Mouse (Mus musculus) liver, embryonic 13.5 days (tissue): ENCODE results near the gene Rbfox2. TPM values are rescaled to one million over a fixed set of nuclear protein-coding genes. Genes with fewer than 3 reads are reported as not detected.
A peak's percentile ranks its signal among the peaks of the same experiment; 100 is the strongest.

Experiments
- ATAC-seq: fragments of 200-750 bp; cut with Nextera tagmentation; 2 replicates; pipeline ENCODE4 v1.8.0; 2017; ENCODE audit warnings: low read depth, mild to moderate bottlenecking, moderate number of reproducible peaks, moderate library complexity
- DNase-seq: peaks from one replicate; pipeline ENCODE4 v3.0.0; 2022
- H3K27ac ChIP-seq: fragments of 300-500 bp; sonication (generic); 2 replicates; pipeline ENCODE4 v1.5.1; 2015; ENCODE audit warnings: moderate library complexity, mild to moderate bottlenecking, inconsistent platforms
- H3K27me3 ChIP-seq: fragments of 300-500 bp; sonication (generic); 2 replicates; pipeline ENCODE4 v1.6.1; 2015; ENCODE audit warnings: mild to moderate bottlenecking, inconsistent platforms
- H3K36me3 ChIP-seq: fragments of 300-500 bp; sonication (generic); 2 replicates; pipeline ENCODE4 v1.6.1; 2015; ENCODE audit warnings: mild to moderate bottlenecking, inconsistent platforms
- H3K4me1 ChIP-seq: fragments of 300-500 bp; sonication (generic); replicated peaks from 2 replicates; pipeline ENCODE4 v1.6.1; 2015; ENCODE audit warnings: inconsistent platforms
- H3K4me2 ChIP-seq: fragments of 300-500 bp; sonication (generic); 2 replicates; pipeline ENCODE4 v1.6.1; 2015; ENCODE audit warnings: inconsistent platforms, mild to moderate bottlenecking, moderate library complexity
- H3K4me3 ChIP-seq: fragments of 300-500 bp; sonication (generic); replicated peaks from 2 replicates; pipeline ENCODE4 v1.5.1; 2015; ENCODE audit warnings: mild to moderate bottlenecking, inconsistent platforms
- H3K9ac ChIP-seq: fragments of 300-500 bp; sonication (generic); 2 replicates; pipeline ENCODE4 v1.6.1; 2015; ENCODE audit warnings: mild to moderate bottlenecking, inconsistent platforms
- H3K9me3 ChIP-seq: fragments of 300-500 bp; sonication (generic); replicated peaks from 2 replicates; pipeline ENCODE4 v1.6.1; 2016; ENCODE audit warnings: inconsistent platforms
- WGBS: fragments of 180-500 bp; shearing (Covaris S2); methylation state at CpG from one replicate; pipeline ENCODE4 v1.1.7; 2015; ENCODE audit not compliant: insufficient replicate concordance; 5-methylcytosine and 5-hydroxymethylcytosine counted together
- polyA plus RNA-seq: library from polyadenylated mRNA; unstranded; fragments of >200 nt; fragmentation: Nextera tagmentation; extraction: Ambion mirVana; gene quantifications from 2 replicates; pipeline ENCODE4 v1.2.1, GENCODE M21; 2015

Rbfox2 gene
- polyA plus RNA-seq, 1 experiment from 2014 or later, result 6.7 TPM

DNA sequence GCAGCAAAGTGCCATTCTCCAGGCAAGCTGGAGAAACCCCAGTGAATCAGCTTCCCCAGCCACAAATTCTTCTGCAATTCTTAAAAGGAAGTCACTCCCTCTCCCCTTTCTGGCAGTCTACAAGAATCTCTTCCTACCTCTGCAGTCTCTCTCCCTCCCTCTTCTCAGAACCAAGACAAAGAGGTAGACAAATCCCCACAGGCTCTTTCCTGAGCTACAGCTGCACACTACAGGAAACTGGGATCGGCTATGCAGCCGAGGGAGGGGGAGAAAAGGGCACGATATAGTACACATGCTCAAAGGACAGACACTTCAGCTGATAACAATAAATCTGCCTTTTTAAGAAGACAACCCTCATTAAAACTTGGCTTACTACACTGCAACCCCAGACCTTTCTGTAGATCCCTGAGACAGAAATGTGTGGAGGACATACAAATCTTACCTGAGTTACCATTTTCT is 153.7 kb downstream of the Rbfox2 start:
- H3K9me3 ChIP-seq, result no peaks in the 10 kb centered on the region
- peak overlapping the region; percentile 69 for H3K27ac ChIP-seq
- 0% methylated on average over 3 of the region's 3 CpGs for WGBS
- ATAC-seq (no peak), DNase-seq (no peak)
- H3K4me2 ChIP-seq, result peak overlapping the region; percentile 55
- H3K36me3 ChIP-seq, result no peaks in the 10 kb centered on the region
- peaks cover 36% of the 10 kb centered on the region for H3K4me1 ChIP-seq
- H3K27me3 ChIP-seq, result no peaks in the 10 kb centered on the region
- peak overlapping the region; percentile 53 for H3K4me3 ChIP-seq
- peak overlapping the region; percentile 54 for H3K9ac ChIP-seq

DNA sequence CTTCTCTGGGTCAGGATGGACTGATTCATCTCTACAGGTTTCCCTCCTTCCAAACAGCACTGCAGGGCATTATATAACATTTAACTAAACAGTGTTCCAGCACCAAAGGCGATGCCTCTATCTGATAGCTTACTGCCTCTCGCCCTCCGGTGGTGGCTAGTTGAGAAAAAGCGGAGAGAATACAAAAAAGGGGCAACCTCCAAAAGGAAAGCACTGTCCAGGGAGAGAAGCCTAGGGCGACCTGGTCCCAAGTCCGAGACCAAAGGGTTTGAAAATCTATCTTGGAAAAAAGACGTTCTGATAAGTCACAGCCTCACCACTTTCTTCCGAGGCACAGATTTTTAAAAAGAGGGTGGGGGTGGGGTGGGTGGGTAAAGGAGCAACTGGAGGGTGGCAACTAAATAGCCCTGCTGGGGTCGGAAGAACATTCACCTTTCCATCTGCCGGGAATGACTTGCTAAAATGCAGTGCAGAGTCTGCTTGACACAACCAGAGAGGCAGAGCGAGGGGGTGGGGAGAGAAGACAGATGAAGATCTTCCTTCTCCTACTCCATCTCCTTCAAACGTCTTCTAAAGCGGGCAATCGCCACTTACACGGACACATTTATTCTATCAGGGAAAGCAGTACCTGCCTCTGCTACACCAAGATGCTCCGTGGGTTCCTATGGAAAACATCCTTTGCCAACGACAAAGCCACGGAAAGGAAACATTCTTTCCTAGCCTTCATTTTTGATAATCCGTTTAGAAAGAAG is 154.3 kb downstream of the Rbfox2 start:
- 3% methylated on average over 19 of the region's 19 CpGs for WGBS
- H3K4me1 ChIP-seq, result peaks cover 36% of the 10 kb centered on the region
- no peak for DNase-seq

DNA sequence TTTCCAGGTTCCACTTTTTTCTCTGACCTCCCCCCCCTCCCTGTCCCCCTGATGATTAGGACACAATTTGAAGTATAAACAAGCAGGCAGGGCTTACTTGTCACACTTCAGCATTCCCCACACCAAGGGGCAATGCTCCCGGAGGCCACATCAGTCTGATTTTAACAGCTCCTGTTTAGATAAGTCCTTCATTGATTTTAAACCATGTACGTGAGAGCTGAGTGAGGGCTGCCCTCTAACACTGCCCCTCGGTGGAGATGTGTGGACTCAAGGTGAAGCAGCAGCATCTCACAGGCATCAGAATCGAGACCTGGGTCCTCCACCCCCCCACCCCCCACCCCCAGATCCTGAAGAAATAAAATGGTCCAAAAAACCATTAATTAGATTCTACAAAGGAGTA is 155.0 kb downstream of the Rbfox2 start:
- H3K27ac ChIP-seq, result 0 out of 2 replicates have a peak overlapping the region, but pooled peaks have one; percentile 1
- peak overlapping the region; percentile 54; the same call in 1 of the 2 replicates for H3K9ac ChIP-seq
- no peaks in the 10 kb centered on the region for H3K27me3 ChIP-seq
- no peaks in the 10 kb centered on the region for H3K36me3 ChIP-seq
- WGBS, result 27% methylated on average over 4 of the region's 4 CpGs
- DNase-seq, result no peak
- peaks cover 32% of the 10 kb centered on the region for H3K4me1 ChIP-seq
- H3K4me2 ChIP-seq, result peak overlapping the region; percentile 55
- no peaks in the 10 kb centered on the region for H3K9me3 ChIP-seq
- ATAC-seq, result no peak
- H3K4me3 ChIP-seq, result peak overlapping the region; percentile 53

More for the DNA sequence above, 154.3 kb downstream of the Rbfox2 start:
- peak overlapping the region; percentile 69 for H3K27ac ChIP-seq
- H3K4me2 ChIP-seq, result peak overlapping the region; percentile 55
- H3K9me3 ChIP-seq, result no peaks in the 10 kb centered on the region
- ATAC-seq, result no peak
- no peaks in the 10 kb centered on the region for H3K36me3 ChIP-seq
- H3K4me3 ChIP-seq, result peak overlapping the region; percentile 53
- H3K27me3 ChIP-seq, result no peaks in the 10 kb centered on the region
- H3K9ac ChIP-seq, result peak overlapping the region; percentile 54

DNA sequence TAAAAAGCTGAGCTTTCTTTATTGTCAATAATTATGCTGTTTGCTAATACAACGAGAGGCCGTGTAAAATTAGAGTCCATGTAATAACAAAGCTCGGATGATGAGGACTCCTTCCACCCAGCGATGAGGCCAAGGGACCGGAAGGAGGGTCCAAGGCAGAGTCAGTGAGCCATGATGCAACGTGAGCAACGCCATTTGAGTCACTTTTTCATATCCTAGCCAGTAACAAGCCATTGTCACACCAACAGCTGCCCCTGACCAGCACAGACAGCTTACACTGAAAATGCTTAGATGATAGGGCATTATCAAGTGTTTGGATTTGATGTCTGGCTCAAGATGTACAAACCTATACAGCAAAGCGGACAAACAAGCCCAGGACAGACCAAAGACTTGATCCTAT is 155.6 kb downstream of the Rbfox2 start:
- DNase-seq, result no peak
- Histone ChIP-seq H3K4me3 (peak overlapping the region; percentile 53; the same call in 1 of the 2 replicates), H3K36me3 (no peaks in the 10 kb centered on the region), H3K4me1 (peaks cover 28% of the 10 kb centered on the region), H3K4me2 (peak overlapping the region; percentile 55), H3K9ac (0 out of 2 replicates have a peak overlapping the region, but pooled peaks have one; percentile 23), H3K27ac (0 out of 2 replicates have a peak overlapping the region, but pooled peaks have one; percentile 1), H3K9me3 (no peaks in the 10 kb centered on the region), H3K27me3 (no peaks in the 10 kb centered on the region)
- 58% methylated on average over 8 of the region's 8 CpGs for WGBS
- no peak for ATAC-seq

DNA sequence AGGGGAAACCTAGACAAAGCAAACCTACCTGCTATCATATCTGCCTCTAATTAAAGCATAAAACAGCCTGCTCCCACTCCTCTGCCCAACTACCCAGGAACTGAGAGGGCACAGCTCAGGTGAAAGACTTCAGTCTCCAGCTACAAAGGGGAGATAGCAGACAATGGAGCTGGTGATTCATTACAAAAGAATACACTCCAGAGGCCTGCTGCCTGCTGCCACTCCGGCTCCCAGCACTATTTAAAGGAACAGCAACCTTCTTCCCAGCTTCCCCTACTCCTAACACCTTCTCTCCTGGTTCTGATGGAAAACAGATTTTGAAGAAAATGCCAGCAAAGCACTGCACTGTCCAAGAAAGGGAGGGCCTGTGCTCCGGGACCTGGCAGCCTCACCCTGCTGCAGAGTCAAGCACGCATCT is 156.4 kb downstream of the Rbfox2 start:
- H3K9me3 ChIP-seq, result no peaks in the 10 kb centered on the region
- DNase-seq (no peak), ATAC-seq (no peak)
- H3K4me1 ChIP-seq, result peaks cover 28% of the 10 kb centered on the region
- 54% methylated on average over 3 of the region's 3 CpGs for WGBS
- peak overlapping the region; percentile 75 for H3K27ac ChIP-seq
- H3K9ac ChIP-seq, result 0 out of 2 replicates have a peak overlapping the region, but pooled peaks have one; percentile 13
- no peaks in the 10 kb centered on the region for H3K36me3 ChIP-seq
- no peak overlapping the region; the same call in 1 of the 2 replicates for H3K4me3 ChIP-seq
- no peaks in the 10 kb centered on the region for H3K27me3 ChIP-seq
- peak overlapping the region; percentile 49 for H3K4me2 ChIP-seq

DNA sequence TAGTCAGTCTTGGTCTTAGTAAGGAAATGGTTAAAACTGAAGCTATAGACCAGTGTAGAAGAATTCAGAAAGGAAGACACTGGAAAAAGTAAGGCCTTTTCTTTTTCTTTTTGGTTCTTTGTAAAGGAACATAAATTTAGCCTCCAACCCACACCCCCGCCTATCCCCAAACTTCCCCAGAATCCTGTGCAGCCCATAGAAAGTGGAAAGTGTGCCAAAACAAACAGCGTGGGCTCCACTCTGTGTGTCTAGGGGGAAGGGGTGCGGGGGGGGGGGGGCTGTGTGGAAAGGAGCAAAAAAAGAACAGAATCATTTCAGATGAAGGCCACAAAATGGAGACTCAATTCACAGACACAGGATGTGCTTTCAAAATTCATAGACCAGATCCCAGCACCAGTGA is 156.8 kb downstream of the Rbfox2 start:
- no peak for DNase-seq
- no peaks in the 10 kb centered on the region for H3K36me3 ChIP-seq
- peak overlapping the region; percentile 75 for H3K27ac ChIP-seq
- H3K4me2 ChIP-seq, result peak overlapping the region; percentile 49
- no peak for ATAC-seq
- no peaks in the 10 kb centered on the region for H3K27me3 ChIP-seq
- H3K4me3 ChIP-seq, result no peak overlapping the region
- WGBS, result 36% methylated on average over 3 of the region's 3 CpGs
- H3K9me3 ChIP-seq, result no peaks in the 10 kb centered on the region
- H3K4me1 ChIP-seq, result peaks cover 28% of the 10 kb centered on the region
- H3K9ac ChIP-seq, result no peak overlapping the region

DNA sequence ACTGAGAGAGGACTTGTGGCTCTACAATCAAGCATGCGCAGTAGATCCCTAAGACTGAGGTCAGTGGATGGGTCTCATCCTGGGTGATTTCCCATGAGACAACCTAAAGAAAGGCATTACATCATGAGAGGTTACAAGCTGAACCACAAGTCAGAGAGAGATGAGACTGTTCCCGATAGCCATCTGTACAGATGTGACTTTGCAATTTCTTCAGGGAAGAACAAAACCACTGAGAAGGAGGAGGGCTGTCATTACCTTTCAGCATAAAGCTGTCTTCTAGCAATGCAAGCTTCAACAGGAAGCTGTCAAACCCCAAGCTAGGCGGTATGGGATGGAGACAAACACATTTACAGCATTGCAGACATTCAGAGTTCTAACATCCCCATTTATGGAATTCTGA is 157.3 kb downstream of the Rbfox2 start:
- H3K4me2 ChIP-seq, result 0 out of 2 replicates have a peak overlapping the region, but pooled peaks have one; percentile 49
- WGBS, result 22% methylated on average over 3 of the region's 3 CpGs

DNA sequence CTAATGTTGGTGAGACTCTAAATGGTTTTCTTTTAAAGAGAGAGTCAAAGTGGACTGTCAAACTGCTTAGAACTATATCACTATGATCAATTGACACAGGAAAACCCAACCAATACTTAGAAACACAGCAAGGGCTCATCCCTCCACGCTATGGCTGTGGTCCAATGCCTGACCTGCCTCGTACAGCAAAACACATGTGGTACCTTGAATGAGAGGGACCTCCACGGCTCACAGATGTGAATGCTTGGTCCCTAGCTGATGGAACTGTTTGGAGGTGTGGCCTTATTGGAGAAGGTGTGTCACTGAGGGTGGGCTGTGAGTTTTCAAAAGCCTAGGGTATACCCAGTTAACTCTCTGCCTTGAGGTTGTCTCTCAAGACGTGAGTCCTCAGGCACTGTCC is 159.9 kb downstream of the Rbfox2 start:
- H3K4me1 ChIP-seq, result peaks cover 27% of the 10 kb centered on the region
- WGBS, result 58% methylated on average over 4 of the region's 4 CpGs
- DNase-seq (no peak), ATAC-seq (no peak)
- no peak overlapping the region for H3K4me3 ChIP-seq
- H3K36me3 ChIP-seq, result no peaks in the 10 kb centered on the region
- no peaks in the 10 kb centered on the region for H3K9me3 ChIP-seq
- no peak overlapping the region for H3K27ac ChIP-seq
- no peaks in the 10 kb centered on the region for H3K27me3 ChIP-seq
- H3K4me2 ChIP-seq, result no peak overlapping the region
- no peak overlapping the region for H3K9ac ChIP-seq

More for the DNA sequence above, 157.3 kb downstream of the Rbfox2 start:
- no peak overlapping the region for H3K9ac ChIP-seq
- no peaks in the 10 kb centered on the region for H3K9me3 ChIP-seq
- ATAC-seq, result no peak
- no peak overlapping the region for H3K4me3 ChIP-seq
- peaks cover 28% of the 10 kb centered on the region for H3K4me1 ChIP-seq
- DNase-seq, result no peak
- no peaks in the 10 kb centered on the region for H3K27me3 ChIP-seq
- 0 out of 2 replicates have a peak overlapping the region, but pooled peaks have one; percentile 48 for H3K27ac ChIP-seq
- no peaks in the 10 kb centered on the region for H3K36me3 ChIP-seq

DNA sequence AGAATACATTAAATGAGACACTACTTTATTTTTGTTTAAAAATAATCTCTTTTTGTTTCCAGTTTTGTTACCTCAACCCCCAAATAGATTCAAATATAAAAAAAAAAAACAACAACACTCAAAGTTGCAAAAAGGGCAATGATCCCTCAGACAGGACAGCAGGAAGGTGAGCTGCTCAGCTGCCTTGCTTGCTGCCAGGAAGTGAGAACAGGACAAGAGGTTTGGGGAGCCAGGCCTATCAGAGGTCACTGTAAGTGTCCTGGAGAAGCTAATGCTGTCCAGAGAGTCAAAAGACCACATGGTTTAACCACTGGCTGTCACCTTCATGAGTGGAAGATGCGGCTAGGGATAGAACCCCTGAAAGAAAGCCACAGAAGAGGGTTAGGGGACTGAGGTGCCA is 161.8 kb downstream of the Rbfox2 start:
- 71% methylated on average over 1 of the region's 1 CpGs for WGBS
- no peak for DNase-seq
- Histone ChIP-seq H3K9ac (no peak overlapping the region), H3K36me3 (no peaks in the 10 kb centered on the region; the same call in 1 of the 2 replicates), H3K9me3 (no peaks in the 10 kb centered on the region), H3K4me2 (no peak overlapping the region), H3K27ac (no peak overlapping the region), H3K4me3 (no peak overlapping the region), H3K27me3 (no peaks in the 10 kb centered on the region), H3K4me1 (peaks cover 26% of the 10 kb centered on the region)
- ATAC-seq, result no peak

DNA sequence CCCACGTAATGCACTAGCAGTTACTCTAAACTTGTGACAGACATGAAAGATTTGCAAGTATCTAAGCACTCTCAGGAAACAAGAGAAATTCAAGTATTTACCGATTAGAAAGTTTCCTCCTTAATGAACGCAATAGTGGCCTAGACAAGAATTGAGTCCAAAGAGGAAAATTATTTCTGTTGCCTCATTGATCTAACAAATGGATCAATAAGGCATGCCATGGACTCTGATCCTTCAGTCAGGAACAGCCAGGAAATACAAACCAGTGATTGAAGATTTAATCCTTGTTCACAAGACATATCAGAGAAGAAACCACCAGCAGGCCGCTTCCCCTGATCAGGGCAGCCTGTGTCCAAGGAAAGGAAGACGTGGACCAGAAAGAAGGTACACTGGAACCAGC is 164.0 kb downstream of the Rbfox2 start:
- WGBS, result 61% methylated on average over 5 of the region's 5 CpGs
- no peaks in the 10 kb centered on the region for H3K27me3 ChIP-seq
- H3K9ac ChIP-seq, result no peak overlapping the region
- no peak for DNase-seq
- H3K4me3 ChIP-seq, result no peak overlapping the region
- H3K36me3 ChIP-seq, result no peaks in the 10 kb centered on the region; the same call in 1 of the 2 replicates
- no peak overlapping the region for H3K4me2 ChIP-seq
- no peaks in the 10 kb centered on the region for H3K9me3 ChIP-seq
- H3K27ac ChIP-seq, result peak overlapping the region; percentile 53; the same call in 1 of the 2 replicates
- H3K4me1 ChIP-seq, result peaks cover 12% of the 10 kb centered on the region
- no peak for ATAC-seq

DNA sequence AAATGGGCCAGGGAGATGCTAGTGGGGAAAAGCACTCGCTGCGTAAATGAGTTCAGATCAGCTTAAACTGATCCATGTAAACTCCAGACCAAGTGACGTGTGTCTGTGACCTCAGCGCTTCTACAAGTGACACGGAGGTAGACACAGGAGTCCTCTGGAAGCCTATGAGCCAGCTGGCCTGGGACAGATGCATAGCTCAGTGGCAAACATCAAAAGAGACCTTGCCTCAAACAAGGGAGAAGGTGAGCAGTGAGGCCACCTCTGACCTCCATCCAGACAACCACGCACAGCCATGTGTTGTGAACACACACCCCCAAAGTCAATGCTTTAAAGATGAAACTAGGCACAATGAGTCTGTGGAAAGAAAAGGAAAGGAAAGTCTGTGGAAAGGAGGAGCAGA is 164.5 kb downstream of the Rbfox2 start:
- Histone ChIP-seq H3K27ac (peak overlapping the region; percentile 53), H3K27me3 (no peaks in the 10 kb centered on the region), H3K4me1 (peaks cover 12% of the 10 kb centered on the region), H3K9me3 (no peaks in the 10 kb centered on the region), H3K36me3 (no peaks in the 10 kb centered on the region; the same call in 1 of the 2 replicates), H3K9ac (no peak overlapping the region), H3K4me3 (no peak overlapping the region), H3K4me2 (no peak overlapping the region)
- ATAC-seq (peak; percentile 63; the same call in 1 of the 2 replicates), DNase-seq (no peak)
- WGBS, result 64% methylated on average over 6 of the region's 6 CpGs
